Comparison of ENCODE assay signal across 15 mouse cellular contexts in genomic region chr14:58999106-58999778, GRCm38 (mm10).
DNase-seq lines count a peak whose midpoint lies in the region; ATAC-seq and TF ChIP-seq lines count a peak whose summit lies in the region.
"Had no signal": no experiment of that assay in that cellular context is flagged by ENCODE, and none has a peak within 500 bp of the region (broad histone marks: within the 10 kb centered on the region; RNA-seq: fewer than 3 reads in every experiment).

No protein-coding gene starts in this region.

- no peaks in the 10 kb centered on the region for H3K4me1 ChIP-seq in embryonic facial prominence, embryonic 14.5 days (ENCODE audit: control insufficient read depth, insufficient read depth, low read length)
- H3K4me1 ChIP-seq in embryonic facial prominence, embryonic 10.5 days: 0 out of 2 replicates have a peak, but pooled peaks cover 3% of the 10 kb centered on the region
- no peaks in the 10 kb centered on the region for H3K4me1 ChIP-seq in hindbrain, postnatal 0 days (ENCODE audit: insufficient read depth, low read length)
- H3K4me1 ChIP-seq in hindbrain, embryonic 13.5 days (replicated peaks): no peaks in the 10 kb centered on the region
- no peaks in the 10 kb centered on the region for H3K4me1 ChIP-seq in midbrain, embryonic 12.5 days
- H3K4me1 ChIP-seq in midbrain, embryonic 10.5 days: peaks cover 17% of the 10 kb centered on the region
- H3K4me1 ChIP-seq: liver, embryonic 13.5 days; neural tube, embryonic 13.5 days had no signal

- no peaks in the 10 kb centered on the region for H3K9me3 ChIP-seq in embryonic facial prominence, embryonic 14.5 days (ENCODE audit: control insufficient read depth, low read length)
- no peaks in the 10 kb centered on the region for H3K9me3 ChIP-seq in embryonic facial prominence, embryonic 10.5 days
- H3K9me3 ChIP-seq in hindbrain, postnatal 0 days (ENCODE audit: low read length): no peaks in the 10 kb centered on the region
- H3K9me3 ChIP-seq in hindbrain, embryonic 13.5 days: no peaks in the 10 kb centered on the region
- H3K9me3 ChIP-seq in midbrain, embryonic 12.5 days: no peaks in the 10 kb centered on the region
- no peaks in the 10 kb centered on the region for H3K9me3 ChIP-seq in midbrain, embryonic 10.5 days (replicated peaks)
- H3K9me3 ChIP-seq: liver, embryonic 13.5 days; neural tube, embryonic 13.5 days had no signal

- no peak overlapping the region for H3K9ac ChIP-seq in embryonic facial prominence, embryonic 14.5 days (ENCODE audit: low read depth, low read length)
- H3K9ac ChIP-seq in hindbrain, postnatal 0 days (replicated peaks; ENCODE audit: low read length): no peak overlapping the region
- no peak overlapping the region for H3K9ac ChIP-seq in hindbrain, embryonic 13.5 days
- H3K9ac ChIP-seq in midbrain, embryonic 12.5 days (replicated peaks): no peak overlapping the region
- H3K9ac ChIP-seq: liver, embryonic 13.5 days; neural tube, embryonic 13.5 days had no signal

- ATAC-seq in embryonic facial prominence, embryonic 14.5 days (ENCODE audit: low read depth): no peak
- ATAC-seq in hindbrain, postnatal 0 days: no peak
- no peak for ATAC-seq in hindbrain, embryonic 13.5 days (ENCODE audit: low FRiP score)
- ATAC-seq in midbrain, embryonic 12.5 days (ENCODE audit: low FRiP score, low read depth): 0 out of 2 replicates have a peak, but pooled peaks have one; percentile 23
- ATAC-seq: activated CD4-positive, CD25-positive, alpha-beta regulatory T cell, adult 4 months; inflammation-experienced regulatory T-cells, adult 6 months had no signal

- H3K36me3 ChIP-seq in embryonic facial prominence, embryonic 14.5 days (ENCODE audit: control insufficient read depth, insufficient read depth, low read length): no peaks in the 10 kb centered on the region
- H3K36me3 ChIP-seq in embryonic facial prominence, embryonic 10.5 days (replicated peaks): no peaks in the 10 kb centered on the region
- H3K36me3 ChIP-seq in hindbrain, postnatal 0 days (ENCODE audit: insufficient read depth, low read length): no peaks in the 10 kb centered on the region
- no peaks in the 10 kb centered on the region for H3K36me3 ChIP-seq in hindbrain, embryonic 13.5 days
- H3K36me3 ChIP-seq in midbrain, embryonic 12.5 days: no peaks in the 10 kb centered on the region
- H3K36me3 ChIP-seq in midbrain, embryonic 10.5 days: no peaks in the 10 kb centered on the region
- H3K36me3 ChIP-seq: liver, embryonic 13.5 days; neural tube, embryonic 13.5 days had no signal

- 60% methylated on average over 5 of the region's 5 CpGs for WGBS in embryonic facial prominence, embryonic 14.5 days
- WGBS in embryonic facial prominence, embryonic 10.5 days: 81% methylated on average over 5 of the region's 5 CpGs
- WGBS in hindbrain, postnatal 0 days: 43% methylated on average over 5 of the region's 5 CpGs
- WGBS in hindbrain, embryonic 13.5 days: 62% methylated on average over 5 of the region's 5 CpGs
- WGBS in midbrain, embryonic 12.5 days: 52% methylated on average over 5 of the region's 5 CpGs
- 65% methylated on average over 5 of the region's 5 CpGs for WGBS in midbrain, embryonic 10.5 days

- no peak overlapping the region for H3K27ac ChIP-seq in embryonic facial prominence, embryonic 14.5 days (replicated peaks; ENCODE audit: low read depth, low read length)
- no peak overlapping the region for H3K27ac ChIP-seq in embryonic facial prominence, embryonic 10.5 days (replicated peaks)
- H3K27ac ChIP-seq in hindbrain, postnatal 0 days: no peak overlapping the region
- no peak overlapping the region for H3K27ac ChIP-seq in hindbrain, embryonic 13.5 days
- H3K27ac ChIP-seq in midbrain, embryonic 12.5 days (replicated peaks): no peak overlapping the region
- no peak overlapping the region for H3K27ac ChIP-seq in midbrain, embryonic 10.5 days (replicated peaks)
- H3K27ac ChIP-seq: layer of hippocampus, adult 2 months; liver, embryonic 13.5 days; neural tube, embryonic 13.5 days had no signal

- H3K4me2 ChIP-seq in embryonic facial prominence, embryonic 14.5 days (ENCODE audit: low read depth, low read length): no peak overlapping the region
- no peak overlapping the region for H3K4me2 ChIP-seq in hindbrain, postnatal 0 days (ENCODE audit: low read depth, low read length)
- H3K4me2 ChIP-seq in hindbrain, embryonic 13.5 days: no peak overlapping the region
- H3K4me2 ChIP-seq in midbrain, embryonic 12.5 days (replicated peaks): no peak overlapping the region
- H3K4me2 ChIP-seq: liver, embryonic 13.5 days; neural tube, embryonic 13.5 days had no signal

- no peaks in the 10 kb centered on the region for H3K27me3 ChIP-seq in embryonic facial prominence, embryonic 14.5 days (replicated peaks; ENCODE audit: control insufficient read depth, insufficient read depth, low read length)
- no peaks in the 10 kb centered on the region for H3K27me3 ChIP-seq in embryonic facial prominence, embryonic 10.5 days (replicated peaks; ENCODE audit: low read depth, poor library complexity, severe bottlenecking)
- no peaks in the 10 kb centered on the region for H3K27me3 ChIP-seq in hindbrain, postnatal 0 days (ENCODE audit: insufficient read depth, low read length)
- no peaks in the 10 kb centered on the region for H3K27me3 ChIP-seq in hindbrain, embryonic 13.5 days
- H3K27me3 ChIP-seq in midbrain, embryonic 12.5 days: no peaks in the 10 kb centered on the region
- no peaks in the 10 kb centered on the region for H3K27me3 ChIP-seq in midbrain, embryonic 10.5 days (ENCODE audit: low read depth, poor library complexity, severe bottlenecking)
- H3K27me3 ChIP-seq: liver, embryonic 13.5 days; neural tube, embryonic 13.5 days had no signal

- no peak overlapping the region for H3K4me3 ChIP-seq in embryonic facial prominence, embryonic 14.5 days (ENCODE audit: low read depth, low read length)
- no peak overlapping the region for H3K4me3 ChIP-seq in embryonic facial prominence, embryonic 10.5 days
- no peak overlapping the region for H3K4me3 ChIP-seq in hindbrain, postnatal 0 days (ENCODE audit: low read length)
- no peak overlapping the region for H3K4me3 ChIP-seq in hindbrain, embryonic 13.5 days
- H3K4me3 ChIP-seq in midbrain, embryonic 12.5 days: no peak overlapping the region
- no peak overlapping the region for H3K4me3 ChIP-seq in midbrain, embryonic 10.5 days
- H3K4me3 ChIP-seq: layer of hippocampus, adult 2 months; liver, embryonic 13.5 days; neural tube, embryonic 13.5 days had no signal

- no peak for TF ChIP-seq CTCF in hindbrain, postnatal 0 days (IDR thresholded peaks at IDR 0.05; ENCODE audit: low read depth)

- peak; percentile 55 for DNase-seq in embryonic facial prominence, embryonic 14.5 days (ENCODE audit: low spot score)
- DNase-seq in embryonic facial prominence, embryonic 10.5 days (ENCODE audit: low spot score): no peak
- peak; percentile 2 for DNase-seq in hindbrain, postnatal 0 days (ENCODE audit: low spot score)
- no peak for DNase-seq in midbrain, embryonic 10.5 days (ENCODE audit: low spot score)
- DNase-seq in retina, embryonic 14.5 days (ENCODE audit: low spot score): peak; percentile 29
- DNase-seq in thymus, postnatal 0 days (ENCODE audit: low spot score): no peak
- DNase-seq: cerebellum, adult 11-12 months; liver, embryonic 13.5 days; thymus, postnatal 25 days had no signal

Comparison
In these comparisons a context has a peak if more than half of its experiments do, and no peak if none do; other contexts are left out.
1. DNase-seq: peak in embryonic facial prominence, embryonic 14.5 days (single experiment), hindbrain, postnatal 0 days (single experiment) and retina, embryonic 14.5 days (single experiment); none in embryonic facial prominence, embryonic 10.5 days (single experiment), midbrain, embryonic 10.5 days (single experiment) and thymus, postnatal 0 days (single experiment).